Mouse (Mus musculus) mesoderm, embryonic 11.5 days (tissue): Measurements from ENCODE around the gene Hmga2.
"Not testable (repeated sequence)": the region's sequence is repeated elsewhere in the genome, so short reads cannot be mapped to it uniquely, and the experiment has no call there.

Source experiments
- DNase-seq: peaks from one replicate; pipeline ENCODE4 v3.0.0-alpha.2; 2012; ENCODE audit warnings: low read depth, low spot score

Gene Hmga2

DNA sequence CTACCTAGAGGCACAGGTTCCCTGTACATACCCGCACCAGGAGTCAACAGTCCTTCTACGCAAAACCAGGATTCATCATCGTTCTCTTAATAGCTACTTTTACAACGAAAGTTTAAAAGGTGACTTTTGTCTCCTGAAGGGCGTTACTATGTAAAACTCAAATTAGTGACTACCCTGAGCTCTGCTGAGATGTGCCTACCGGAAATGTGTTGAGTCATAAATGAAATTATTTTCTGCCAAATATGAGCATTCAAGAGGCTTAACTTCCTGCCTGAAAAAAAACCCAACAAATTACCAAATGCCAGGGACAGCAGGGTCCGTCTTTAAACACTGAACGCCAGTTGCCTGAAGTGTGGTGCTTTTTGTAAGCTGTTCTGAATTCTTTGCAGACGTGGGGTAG lies 81.5 kb downstream of the Hmga2 start:
- DNase-seq = no peak

DNA sequence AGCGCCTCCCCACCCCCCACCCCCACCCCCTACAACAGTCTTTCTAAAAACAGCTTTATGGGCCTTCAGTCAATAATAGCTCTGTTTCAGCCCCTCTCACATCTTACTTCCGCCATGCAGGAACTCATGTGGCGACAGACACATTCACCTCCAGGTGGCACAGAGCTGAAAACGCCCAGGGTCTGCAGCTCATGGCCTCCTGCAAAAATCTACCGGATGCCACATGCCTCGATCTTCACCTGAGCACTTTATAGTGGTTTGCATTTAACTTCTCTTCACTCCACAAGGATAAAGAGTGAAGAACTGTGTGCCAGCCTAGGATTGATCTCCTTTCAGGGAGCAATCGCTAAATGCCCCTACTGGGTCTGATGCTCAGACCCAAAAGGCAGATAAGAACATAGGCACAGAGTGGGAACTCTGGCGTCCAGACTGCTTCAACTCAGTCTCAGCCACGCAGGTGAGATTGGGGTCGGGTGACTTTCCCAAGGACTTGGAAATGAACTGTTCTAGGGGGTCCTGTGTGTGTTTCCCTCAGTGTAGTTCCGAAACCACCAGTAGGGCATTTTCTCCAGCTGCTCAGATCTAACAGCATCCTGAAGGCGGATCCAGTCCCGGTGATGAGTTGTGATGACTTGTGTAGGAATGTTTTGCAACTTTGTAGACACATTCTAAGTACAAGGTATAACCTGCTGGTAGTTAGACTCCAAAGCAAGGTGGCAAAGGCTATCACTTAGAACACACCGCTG lies 84.1 kb downstream of the Hmga2 start:
- no peak for DNase-seq

DNA sequence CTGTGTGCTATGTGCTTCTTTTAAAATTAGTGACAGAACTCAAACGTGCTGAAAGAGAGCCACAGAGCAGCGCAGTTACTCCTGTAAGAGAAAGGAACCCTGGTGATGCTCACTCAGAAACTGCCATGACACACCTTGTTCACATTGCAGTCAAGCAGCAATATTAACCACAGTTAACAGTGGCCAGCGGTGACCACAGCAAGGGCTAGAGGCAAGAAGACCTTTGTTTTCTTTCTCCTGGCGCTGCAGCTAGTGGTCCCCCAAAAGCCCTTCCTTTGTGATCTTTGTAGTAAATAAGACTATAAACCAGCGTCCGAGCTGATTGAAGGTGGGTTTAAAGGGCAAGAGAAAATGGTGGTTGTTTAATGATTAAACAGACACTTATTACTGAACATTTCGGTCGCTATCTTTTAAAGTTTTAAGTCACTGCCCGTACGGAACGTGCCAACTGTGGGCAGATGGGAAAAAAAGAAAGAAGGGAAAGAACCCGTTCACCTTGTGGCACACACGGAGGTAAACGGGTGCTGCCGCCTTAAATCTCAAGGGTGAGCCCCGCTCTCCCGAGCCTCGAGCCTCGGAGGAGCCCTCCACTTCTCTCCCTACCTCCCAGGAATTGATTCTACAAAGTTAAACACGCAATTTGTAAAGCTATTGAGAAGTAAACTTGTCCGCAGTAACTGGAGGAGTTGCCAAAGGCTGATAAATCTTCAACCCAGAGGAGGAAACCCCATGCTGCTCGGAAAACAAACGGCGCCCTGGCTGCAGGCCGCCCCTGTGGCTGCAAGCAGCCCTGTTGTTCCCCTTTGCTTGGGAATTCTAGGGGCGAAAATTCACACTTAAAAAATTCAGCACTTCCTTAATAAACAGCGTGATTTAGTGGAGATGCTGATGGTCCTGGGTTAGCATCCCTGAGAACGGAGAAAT lies 85.1 kb downstream of the Hmga2 start:
- DNase-seq = no peak

DNA sequence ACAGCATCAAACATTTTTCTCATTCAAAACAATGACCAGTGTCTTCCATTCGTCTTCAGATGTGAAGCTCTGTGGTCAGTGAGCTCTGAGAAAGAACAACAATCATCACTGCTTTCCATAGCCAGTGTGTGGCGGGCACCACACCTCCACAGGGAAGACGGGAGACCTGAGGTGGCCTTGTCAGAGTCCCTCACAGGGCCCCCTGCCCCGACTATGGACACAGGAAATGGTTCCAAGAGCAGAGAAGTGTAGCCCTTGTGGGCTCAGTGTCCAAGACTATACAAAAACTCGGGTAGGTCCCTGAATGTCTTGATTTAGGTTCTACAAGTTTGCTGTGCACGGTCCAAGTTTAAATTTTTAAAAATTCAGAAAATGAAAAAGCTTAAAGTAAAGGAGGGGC lies 86.6 kb downstream of the Hmga2 start:
- DNase-seq = no peak

DNA sequence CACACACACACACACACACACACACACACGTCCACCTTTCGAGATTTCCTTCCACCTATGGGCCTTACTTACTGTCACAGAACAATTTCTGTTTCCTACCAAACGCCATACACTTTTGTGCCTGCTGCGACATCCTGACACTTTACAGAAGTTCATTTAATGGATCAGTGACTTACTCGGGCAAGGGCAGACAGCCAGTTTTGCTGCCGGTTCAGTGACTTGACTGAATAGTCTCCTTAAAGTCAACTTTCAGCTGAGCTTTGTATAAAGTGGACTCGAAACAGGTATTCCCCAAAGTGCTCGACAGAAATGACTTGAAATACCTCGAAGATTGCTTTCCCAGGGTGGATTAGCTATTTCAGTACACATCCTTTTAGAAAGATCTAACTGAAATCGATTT lies 87.3 kb downstream of the Hmga2 start:
- no peak for DNase-seq

DNA sequence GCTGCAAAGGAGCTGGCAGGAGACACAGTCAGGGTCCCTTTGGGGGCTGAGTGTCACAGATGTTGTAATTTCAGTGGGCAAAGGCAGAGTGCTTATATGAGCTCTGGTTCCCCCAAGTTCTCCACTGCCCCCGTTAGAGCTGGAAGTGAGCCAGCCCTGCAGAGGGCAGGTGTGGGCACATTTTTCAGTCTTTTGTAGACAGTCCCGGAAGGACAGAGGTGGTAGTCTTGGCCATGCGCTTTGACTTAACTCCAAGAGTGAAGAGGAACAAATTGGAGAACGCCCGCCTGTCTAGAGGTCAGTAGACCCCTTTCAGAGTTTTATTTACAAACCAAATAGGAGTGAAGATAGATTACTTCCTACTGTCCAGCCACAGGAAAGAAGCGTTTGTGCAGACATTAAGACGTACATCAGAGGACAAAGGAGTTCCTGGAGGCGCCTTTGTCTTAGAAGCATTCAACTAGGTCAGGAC lies 87.8 kb downstream of the Hmga2 start:
- DNase-seq = no peak

DNA sequence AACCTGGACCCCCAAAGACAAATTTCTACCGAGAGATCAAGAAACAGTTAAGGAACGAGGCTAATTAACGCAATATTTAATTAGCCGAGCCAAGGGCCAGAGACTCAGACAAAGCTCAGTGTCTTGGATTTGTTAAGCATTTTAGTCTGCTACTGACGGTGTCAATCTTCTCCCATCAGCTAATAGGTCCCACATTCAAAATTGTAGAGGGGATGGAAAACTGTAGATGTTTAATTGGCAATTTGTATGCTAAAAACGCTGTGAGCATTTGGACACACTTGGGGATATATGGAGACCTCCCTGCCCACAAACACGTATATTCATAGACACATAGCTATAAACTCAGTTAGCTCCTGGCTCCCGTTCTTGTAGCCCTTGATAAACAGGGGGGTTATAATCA lies 89.2 kb downstream of the Hmga2 start:
- no peak for DNase-seq

DNA sequence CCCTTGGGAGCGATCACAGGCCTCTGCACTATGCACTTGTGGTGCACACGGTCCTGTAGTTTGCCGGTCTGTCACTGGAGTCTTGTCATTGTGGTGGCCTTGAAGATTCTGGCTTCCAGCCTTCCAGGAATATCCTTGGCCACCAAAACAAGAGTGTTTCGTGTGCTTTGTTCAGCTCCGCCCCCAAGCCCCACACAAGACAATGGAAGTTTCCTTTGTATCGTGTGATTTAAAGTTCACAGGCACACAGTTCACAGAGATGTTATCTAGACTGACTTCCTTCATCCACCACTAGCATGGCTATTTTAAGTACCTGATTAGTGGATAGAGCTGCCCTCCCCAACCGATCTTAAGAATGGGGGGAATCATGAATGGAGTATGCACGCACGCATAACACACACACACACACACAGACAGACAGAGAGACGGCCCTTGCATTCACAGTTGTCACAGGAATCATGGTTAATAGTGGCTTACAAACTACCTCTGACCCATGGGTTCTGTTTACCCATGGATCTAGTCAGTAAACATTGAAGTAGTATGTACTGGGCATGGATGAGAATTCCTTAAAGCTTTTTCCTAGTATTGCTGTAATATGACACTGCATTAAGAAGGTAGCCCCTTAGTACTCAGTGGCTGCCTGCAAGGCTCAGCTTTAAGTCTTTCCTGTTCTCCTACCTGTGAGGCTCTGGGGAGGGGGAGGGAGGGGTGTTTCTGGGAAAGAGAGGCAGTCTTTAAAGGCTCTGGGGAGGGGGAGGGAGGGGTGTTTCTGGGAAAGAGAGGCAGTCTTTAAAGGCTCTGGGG lies 91.3 kb downstream of the Hmga2 start:
- no peak for DNase-seq

DNA sequence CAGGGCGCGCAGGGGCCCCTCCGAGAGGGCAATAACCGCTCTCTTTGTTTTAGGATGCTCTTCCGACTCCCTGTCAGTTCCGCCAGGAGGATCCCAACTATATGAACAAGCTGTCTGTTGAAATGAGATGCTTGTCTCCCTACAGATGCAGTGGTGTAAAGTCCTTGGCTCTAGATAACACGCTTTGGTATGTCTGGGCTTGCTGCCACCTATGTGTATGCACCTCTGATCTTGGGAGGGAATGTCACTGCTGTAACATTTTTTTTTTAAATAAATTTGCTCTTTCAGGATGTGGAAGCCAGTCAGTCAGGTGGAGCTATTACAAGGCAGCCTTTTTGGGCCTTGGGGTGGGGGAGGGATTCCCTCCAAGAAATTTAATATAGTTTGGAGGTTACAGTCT lies 92.2 kb downstream of the Hmga2 start:
- no peak for DNase-seq

DNA sequence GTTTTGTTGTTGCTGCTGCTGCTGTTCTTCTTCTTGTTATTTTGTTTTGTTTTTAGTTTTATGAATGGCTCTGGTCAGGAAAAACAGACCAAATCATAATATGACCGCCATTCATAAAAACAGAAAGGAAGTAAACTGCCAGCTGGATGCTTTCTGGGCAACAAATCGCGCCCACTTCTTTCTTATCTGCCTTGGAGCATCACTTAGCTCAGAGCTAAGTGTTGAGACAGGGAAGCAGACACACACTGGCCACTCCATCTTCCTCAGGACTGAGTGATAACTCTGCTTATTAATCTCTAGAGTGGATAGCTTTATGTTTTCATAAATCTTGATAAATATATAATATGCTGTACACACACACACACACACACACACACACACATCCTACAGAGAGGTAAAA lies 98.5 kb downstream of the Hmga2 start:
- no peak for DNase-seq

DNA sequence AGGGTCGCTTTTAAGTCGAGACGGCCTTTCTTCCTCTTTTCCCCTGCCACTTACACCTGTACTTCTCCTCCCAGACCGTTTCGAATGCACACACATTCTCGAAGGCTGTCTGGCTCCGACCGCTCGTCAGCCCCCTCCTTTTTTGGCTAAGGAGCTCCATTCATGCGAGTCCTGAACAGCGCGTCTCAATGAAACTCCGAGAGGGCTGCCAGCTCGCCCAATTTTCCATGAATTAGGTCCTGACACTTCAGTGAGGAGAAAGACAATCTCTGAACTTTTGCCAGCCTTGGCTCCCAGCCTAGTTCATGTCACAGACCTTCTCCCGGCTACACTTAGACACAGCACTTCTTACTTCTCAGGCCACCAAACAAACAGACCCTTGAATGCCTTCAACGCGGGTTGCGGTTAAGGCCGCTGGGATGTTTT lies 98.9 kb downstream of the Hmga2 start:
- no peak for DNase-seq

DNA sequence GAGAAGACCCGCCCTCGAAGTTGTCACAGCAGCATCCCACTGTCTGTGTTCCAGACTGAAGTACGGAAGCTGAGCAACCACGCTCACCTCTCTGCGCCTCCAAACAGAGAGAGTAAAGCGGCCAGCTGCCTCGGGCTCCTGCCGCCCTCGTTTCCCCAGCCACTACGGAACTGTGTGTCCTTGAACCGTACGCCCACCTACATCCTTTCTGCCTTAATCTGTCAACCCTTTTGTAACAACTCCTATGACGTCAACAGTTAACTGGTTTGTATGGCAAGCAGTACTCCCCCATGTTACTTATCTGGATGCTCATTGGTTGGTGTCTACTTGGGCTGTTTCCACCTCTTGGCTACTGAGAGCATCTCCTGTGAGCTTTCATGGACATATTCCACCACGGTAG lies 100.8 kb downstream of the Hmga2 start:
- no peak for DNase-seq

DNA sequence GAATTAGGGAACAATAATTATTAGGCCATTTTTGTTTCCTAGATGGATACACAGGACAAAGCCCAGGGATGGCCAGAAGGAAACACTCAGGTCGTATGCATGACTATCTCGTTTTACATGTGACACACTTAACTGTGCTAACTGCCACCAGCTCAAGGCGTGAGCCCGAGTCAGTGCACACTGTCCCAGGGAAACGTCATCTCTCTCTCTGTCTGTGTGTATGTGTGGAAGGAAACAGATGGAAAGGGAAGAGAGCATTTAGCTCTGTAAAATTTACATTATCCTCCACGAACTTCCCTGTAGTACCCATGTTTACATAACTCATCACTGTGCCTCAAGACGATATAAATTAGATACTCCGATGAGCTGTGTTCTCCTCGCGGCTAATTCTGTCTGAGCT lies 105.1 kb downstream of the Hmga2 start:
- no peak for DNase-seq

DNA sequence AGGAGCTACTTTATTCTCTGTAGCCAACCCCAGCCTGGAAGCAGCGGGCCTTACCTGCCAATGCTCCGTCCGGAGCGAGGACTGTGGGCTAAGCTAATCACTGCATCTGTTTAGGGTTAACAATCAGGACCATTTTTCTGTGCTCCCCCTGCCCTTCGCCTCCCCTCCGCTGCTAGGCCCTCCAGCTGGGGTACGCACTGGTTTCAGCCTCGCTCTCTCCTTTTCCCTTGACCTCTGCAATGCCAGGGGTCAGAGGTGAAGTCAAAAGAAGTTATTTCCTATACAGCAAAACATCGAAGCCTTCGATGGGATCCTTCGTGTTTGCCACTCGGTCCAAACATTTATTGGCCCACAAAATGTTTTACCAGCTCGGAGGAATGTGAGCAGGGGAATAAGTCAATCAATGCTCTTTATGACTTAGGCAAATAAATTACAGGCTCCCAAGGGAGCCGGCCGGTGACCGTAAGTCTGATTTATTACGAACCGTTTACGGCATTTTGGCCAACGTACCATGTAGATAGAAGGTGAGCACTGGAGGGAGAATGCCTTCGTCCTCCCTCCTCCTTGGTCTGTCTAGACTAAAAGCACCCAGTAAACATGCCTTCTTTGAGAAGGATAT lies 107.0 kb downstream of the Hmga2 start:
- DNase-seq = peak; percentile 85

DNA sequence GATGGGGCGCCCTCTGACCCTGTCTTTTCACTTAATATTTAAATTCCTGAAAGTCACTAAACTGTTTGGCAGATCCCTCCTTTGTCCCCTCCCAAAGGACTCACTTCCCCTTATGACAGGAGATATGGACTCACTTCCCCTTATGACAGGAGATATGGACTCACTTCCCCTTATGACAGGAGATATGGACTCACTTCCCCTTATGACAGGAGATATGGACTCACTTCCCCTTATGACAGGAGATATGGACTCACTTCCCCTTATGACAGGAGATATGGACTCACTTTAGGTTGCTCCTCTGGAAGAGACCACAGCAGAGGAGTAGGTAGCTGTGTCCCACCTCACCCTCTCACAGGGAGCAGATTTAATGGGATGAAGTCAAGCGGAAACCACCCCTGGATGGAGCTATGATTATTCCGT lies 110.1 kb downstream of the Hmga2 start:
- DNase-seq = not testable (repeated sequence)

DNA sequence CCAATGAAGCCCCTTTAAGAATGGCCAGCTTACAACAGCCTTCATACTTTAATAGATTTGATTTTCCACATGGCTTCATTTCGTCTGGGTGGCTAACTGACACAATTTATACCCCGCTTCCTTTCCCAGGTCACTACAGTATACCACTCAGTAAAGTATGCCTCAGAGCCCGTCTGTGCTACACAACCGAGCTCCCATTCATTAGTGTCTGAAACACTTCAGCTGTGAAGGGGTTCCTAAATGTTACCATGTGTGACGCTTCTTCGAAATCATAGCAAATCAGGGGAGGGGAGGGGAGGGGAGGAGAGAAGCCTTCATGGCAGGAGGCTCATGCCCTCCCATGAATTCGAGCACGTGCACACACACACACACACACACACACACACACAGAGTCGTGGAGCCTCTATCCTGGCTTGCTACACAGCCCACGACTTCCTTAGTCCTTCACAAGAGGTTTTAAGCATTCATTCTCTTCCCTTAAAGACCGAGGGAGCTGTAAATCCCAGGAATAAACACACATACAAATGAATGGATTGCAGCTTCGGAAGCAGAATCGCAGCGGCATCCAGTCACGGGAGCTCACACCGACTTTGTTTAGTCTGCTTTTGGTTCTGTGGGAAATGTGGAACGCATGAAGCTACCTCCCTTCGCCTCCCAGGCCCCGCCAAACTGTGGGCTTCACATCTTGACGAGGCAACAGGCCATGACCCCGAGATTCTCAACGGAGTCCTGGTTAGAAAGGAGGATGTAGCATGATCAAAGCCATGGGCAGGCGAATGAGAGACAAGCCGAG lies 110.7 kb downstream of the Hmga2 start:
- DNase-seq = peak; percentile 77

DNA sequence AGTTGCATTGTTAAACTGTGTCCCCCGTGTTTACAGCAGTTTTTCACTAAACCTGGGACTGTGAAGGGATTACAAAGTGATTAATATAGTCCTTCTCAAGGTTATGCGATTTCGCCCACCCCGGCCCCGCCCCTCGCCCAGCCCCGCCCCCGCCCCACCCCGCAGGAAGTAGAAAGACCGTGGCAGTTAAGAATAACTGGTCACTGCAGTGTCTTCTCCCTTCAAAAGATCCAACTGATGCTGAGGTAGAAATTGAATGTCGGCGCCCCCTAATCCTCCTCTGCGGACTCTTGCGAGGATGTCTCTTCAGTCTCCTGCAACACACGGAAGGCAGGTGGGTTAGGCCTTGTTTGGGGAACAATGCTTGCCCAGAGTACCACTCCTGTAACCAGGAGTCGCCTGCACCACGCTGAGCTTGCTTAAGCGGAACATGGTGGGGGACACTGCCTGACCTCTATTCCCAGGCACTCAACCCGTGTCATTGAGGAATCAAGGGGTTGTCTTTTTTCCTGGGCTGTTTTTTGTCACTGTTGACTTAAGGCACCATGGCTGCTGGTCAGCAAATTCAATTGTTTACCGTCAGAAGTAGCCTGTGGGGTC lies 112.2 kb downstream of the Hmga2 start:
- no peak for DNase-seq

DNA sequence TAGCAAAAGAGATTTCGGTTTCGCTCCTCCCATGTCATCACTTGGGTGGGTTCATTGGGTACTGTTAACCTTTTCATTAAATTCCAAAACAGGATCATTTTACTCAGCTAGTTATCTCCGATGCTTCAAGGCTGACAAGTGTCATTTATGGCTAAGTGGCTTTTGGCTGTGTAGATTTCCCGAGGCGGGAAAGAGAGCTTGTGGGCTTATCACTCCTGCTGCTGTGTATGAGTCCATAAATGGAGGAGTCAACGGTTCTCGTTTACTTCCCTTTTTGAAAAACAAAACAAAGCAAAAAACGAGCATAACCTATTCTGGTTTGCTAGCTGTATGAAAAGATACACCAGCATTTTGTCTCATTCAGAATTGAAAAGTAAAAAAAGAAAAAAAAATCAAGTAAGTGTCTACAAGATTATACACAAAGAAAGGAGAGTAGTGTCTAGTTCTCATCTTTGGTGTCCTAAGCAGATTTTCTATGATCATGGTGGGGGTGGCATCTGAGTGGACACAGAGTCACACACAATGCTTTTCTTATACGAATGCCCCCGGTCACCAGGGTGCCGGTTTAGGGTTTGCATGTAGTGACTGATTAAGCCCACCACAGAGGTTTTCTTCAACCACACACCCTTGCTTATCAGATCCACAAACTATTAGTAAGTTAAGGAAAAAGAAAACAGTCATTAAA lies 112.8 kb downstream of the Hmga2 start:
- DNase-seq = not testable (repeated sequence)

DNA sequence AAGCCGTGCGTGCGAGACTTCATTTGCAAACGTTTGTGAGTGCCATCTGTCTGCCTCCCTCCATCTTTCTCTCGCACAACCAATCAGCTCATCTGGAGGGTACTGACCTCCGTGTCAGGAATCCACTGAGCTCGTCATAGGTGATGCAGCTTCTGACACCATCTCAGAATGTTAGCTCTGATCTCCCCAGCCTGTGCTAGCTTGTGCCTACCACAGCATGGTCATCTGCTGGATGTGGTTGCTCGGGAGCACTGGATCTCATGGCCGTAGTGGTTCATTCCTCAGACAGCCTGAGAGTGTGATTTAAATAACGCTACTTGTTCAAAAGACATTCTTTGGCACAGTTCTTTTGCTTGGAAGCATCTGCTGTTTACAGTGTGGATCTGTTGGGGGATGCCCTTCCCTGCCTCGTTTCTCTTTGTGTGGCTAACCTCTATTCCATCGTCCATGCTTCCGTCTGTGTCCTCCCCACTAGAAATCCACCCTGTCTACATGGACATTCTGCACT lies 121.7 kb downstream of the Hmga2 start:
- DNase-seq = no peak
